Mouse (Mus musculus): ENCODE data around the gene Brat1. TPM values are rescaled to one million over a fixed set of nuclear protein-coding genes. Genes with fewer than 3 reads are reported as not detected.

The Brat1 gene
- total RNA-seq, 4 experiments from 2014 or later: 19.6 to 24.3 (median 22.0) TPM

- DNase-seq (ENCODE audit: low spot score in 2 of 2): no peak
Measured at GRCm38 (mm10) chr5:140743706-140744131, 38.9 kb downstream of the Brat1 start.

- DNase-seq (ENCODE audit: low spot score in 2 of 2): no peak
Measured at GRCm38 (mm10) chr5:140748425-140748824, 43.6 kb downstream of the Brat1 start.

GRCm38 (mm10) chr5:140749062-140749875 is 44.5 kb downstream of the Brat1 start:
- peak in 1 of 2 experiments; percentile 74 for DNase-seq (ENCODE audit: low spot score in 2 of 2)

- DNase-seq (ENCODE audit: low spot score in 2 of 2): peak in 1 of 2 experiments; percentile 53
Measured at GRCm38 (mm10) chr5:140750925-140751324, 46.1 kb downstream of the Brat1 start.

GRCm38 (mm10) chr5:140752041-140752440 is 47.2 kb downstream of the Brat1 start:
- no peak for DNase-seq (ENCODE audit: low spot score in 2 of 2)

- no peak for DNase-seq (ENCODE audit: low spot score in 2 of 2)
Measured at GRCm38 (mm10) chr5:140752639-140753038, 47.8 kb downstream of the Brat1 start.

- no peak for DNase-seq (ENCODE audit: low spot score in 2 of 2)
Measured at GRCm38 (mm10) chr5:140753223-140753622, 48.4 kb downstream of the Brat1 start.

GRCm38 (mm10) chr5:140758864-140759263 is 54.1 kb downstream of the Brat1 start:
- DNase-seq (ENCODE audit: low spot score in 2 of 2): no peak

GRCm38 (mm10) chr5:140762540-140762939 is 57.7 kb downstream of the Brat1 start:
- DNase-seq (ENCODE audit: low spot score in 2 of 2): no peak

- no peak for DNase-seq (ENCODE audit: low spot score in 2 of 2)
Measured at GRCm38 (mm10) chr5:140764921-140765613, 60.3 kb downstream of the Brat1 start.

- no peak for DNase-seq (ENCODE audit: low spot score in 2 of 2)
Measured at GRCm38 (mm10) chr5:140766566-140766965, 61.8 kb downstream of the Brat1 start.

GRCm38 (mm10) chr5:140767704-140768141 is 62.9 kb downstream of the Brat1 start:
- peak; percentile 75 to 87 for DNase-seq (ENCODE audit: low spot score in 2 of 2)

- peak; percentile 83 to 91 for DNase-seq (ENCODE audit: low spot score in 2 of 2)
Measured at GRCm38 (mm10) chr5:140768333-140768732, 63.5 kb downstream of the Brat1 start.

Other genes starting within 250 kb of the Brat1 start
- gene Chst12, start 199.5 kb upstream of the Brat1 start, total RNA-seq (2022): 10 to 100 TPM; 14.3 to 24.0 (median 18.8) TPM
- gene Grifin, start 139.9 kb upstream of the Brat1 start, total RNA-seq (2022): under 1 TPM in 2 of 4 experiments, not detected in 2; 0.67 to 0.80 TPM
- 10 to 100 TPM; 18.1 to 25.0 (median 22.8) TPM for gene Lfng, start 97.7 kb upstream of the Brat1 start, total RNA-seq (2022)
- gene Ttyh3, start 56.0 kb upstream of the Brat1 start, total RNA-seq (2022): 100 to 1,000 TPM; 160 to 168 (median 167) TPM
- 10 to 100 TPM; 48.7 to 69.6 (median 65.9) TPM for gene Iqce, start 2.6 kb upstream of the Brat1 start, total RNA-seq (2022)
- 10 to 100 TPM; 15.3 to 21.4 (median 18.7) TPM for gene Amz1, start 19.1 kb downstream of the Brat1 start, total RNA-seq (2022)
- 100 to 1,000 TPM in 1 of 4 experiments, 10 to 100 TPM in 3; 84.5 to 102 (median 90.0) TPM for gene Gna12, start 125.4 kb downstream of the Brat1 start, total RNA-seq (2022)

All from layer of hippocampus, adult 8-10 months (tissue).